Mouse (Mus musculus) T-helper 2 cell (primary cell): ENCODE data around the gene Car14.
"Not testable (repeated sequence)": the region's sequence is repeated elsewhere in the genome, so short reads cannot be mapped to it uniquely, and the experiment has no call there.

ENCODE experiments used
- in situ Hi-C: fragments of 300-600 bp; cut with MboI, MseI; formaldehyde crosslinking; loops from one replicate; pipeline ENCODE4 v1.15.1; 2025; ENCODE audit warnings: high pct_unique_total_duplicates

Gene Car14

GRCm38 (mm10) chr3:95904568-95904967 is at the start of gene Car14:
Gene Car14 (minus strand): TSS chr3:95904691.
- in situ Hi-C loops = no loop called here

DNA sequence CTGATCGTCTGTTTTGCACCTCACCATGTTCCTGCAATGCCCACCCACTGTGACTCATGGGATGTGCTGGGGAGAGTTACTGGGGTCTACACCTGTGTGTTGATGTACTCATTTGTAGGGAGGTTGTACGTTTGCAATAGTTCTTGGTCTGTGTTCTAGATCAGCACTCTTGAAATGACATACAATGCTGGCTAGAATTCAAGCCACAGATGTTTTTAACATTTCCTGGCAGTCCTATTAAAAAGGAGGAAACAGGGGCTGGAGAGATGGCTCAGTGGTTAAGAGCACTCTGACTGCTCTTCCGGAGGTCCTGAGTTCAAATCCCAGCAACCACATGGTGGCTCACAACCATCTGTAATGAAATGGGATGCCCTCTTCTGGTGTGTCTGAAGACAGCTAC is 49.0 kb upstream of the Car14 start:
- in situ Hi-C loops = no loop called here

- in situ Hi-C loops = no loop called here
These were observed 48.5 kb upstream of the Car14 start for GRCm38 (mm10) chr3:95953023-95953422.

- in situ Hi-C loops = not testable (repeated sequence)
These were observed 47.1 kb upstream of the Car14 start for GRCm38 (mm10) chr3:95951566-95951965.

DNA sequence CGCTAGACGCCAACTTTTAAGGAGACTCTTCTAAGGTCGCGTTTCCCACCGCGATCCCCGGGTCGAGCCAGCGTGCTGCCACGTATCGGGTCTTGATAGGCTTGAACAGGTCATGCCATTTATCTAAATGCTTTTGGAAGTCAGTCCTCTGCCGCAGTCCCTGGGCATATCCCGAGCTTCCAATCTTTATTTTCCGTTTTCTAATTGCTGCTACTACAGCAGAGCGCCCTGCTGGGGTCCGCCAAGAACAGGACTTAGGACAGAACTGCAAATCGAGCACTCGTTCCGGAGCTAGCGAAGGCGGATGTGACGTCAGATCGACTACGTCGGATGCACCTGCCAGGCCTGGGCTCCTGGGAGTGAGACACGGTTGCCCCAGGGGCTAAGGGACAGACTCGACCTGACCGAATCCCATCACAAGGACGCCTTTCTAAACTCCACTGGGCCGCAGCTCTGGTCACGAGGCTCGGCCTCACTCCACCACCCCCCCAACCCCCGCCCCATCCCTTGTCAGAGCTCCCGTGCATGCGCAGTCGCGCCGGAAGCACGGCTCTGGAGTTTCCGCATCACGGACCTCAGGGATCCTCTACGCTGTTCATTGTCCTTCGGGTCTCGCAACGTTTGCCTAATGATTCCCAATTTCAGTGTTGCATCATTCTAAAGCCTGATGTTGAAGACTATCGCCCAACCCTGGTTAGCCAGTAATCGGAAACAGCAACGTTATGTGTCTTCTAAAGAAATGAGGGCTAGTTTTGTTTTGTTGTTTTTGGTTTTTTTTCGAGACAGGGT is 46.5 kb upstream of the Car14 start:
- in situ Hi-C loops = no loop called here

DNA sequence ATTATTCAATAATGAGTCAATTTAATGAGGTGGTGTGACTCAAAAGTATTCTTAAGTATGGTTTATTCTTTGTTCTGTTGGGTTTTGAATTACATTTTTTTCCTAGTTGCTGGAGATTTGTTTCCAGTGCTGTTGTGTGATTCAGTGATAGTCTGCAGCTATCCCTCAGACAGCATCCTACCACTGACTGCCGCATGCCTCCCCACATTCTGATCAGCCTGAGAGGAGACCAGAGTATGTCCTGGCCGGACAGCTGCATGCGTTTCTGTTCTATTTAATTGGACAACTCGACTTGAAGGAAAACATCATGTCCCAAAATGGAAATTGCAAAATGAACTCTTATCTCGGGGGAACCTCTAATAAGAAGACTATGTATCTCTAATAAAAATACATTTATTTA is 43.8 kb upstream of the Car14 start:
- in situ Hi-C loops = no loop called here

DNA sequence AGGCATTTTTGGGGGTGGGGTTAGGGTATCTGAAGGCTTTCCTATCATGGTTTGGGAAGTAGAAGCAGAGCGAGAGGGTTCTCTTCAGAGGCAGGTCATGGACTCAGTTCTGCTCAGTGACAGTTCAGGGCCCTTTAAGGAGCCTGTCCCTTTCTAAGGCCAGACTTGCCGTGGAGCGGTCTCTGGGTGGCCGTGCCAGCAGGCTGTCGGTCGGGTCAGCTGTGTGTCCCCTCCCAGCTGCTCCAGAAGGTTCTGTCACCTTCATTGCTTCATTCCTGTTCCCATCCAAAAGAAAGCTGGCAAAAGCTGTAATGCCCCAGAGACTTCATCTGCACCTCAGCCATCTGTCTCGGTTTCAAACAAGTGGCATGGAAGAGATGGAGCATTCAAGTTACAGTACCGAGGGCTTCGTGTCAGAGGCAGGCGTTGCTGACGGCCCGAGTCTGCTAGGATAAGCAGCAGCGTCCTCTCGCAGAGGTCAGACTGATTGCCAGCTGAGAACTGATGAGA is 41.3 kb upstream of the Car14 start:
- in situ Hi-C loops = no loop called here

DNA sequence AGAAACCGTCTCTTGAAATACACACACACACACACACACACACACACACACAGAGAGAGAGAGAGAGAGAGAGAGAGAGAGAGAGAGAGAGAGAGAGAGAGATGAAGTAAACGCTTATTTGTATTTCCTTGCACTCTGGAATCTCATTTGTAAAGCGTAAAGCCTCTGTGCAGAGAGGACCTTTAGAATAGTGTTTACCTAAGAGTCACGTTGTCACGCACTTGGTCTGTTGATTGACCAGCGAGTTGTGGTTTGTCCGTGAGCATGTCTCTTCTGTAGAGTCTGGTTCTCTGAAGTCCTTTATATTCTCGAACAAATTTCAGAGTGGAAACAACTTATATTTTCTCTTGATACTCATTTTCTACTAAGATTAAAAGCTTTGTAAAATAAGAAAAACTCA is 40.3 kb upstream of the Car14 start:
- in situ Hi-C loops = no loop called here

DNA sequence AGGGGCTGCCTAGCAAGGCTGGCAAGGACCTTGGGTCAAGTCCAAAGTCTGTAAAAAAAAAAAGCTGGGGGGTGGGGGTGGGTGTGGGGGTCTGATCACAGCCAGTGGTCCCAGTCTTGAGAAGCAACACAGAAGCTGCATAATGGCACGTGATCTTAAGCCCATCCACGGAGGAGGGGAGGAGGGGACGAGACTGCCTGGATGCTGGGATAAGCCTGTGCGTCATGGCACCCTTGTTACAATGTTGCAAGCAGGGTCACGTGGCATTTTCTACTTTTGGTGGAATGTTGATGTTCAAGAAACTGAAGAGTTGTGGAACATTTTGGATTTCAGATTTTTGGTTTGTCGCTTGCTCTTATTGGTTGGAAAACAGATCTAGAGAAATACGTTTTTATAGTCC is 38.7 kb upstream of the Car14 start:
- in situ Hi-C loops = no loop called here

GRCm38 (mm10) chr3:95942749-95943148 is 38.3 kb upstream of the Car14 start:
- in situ Hi-C loops = no loop called here

GRCm38 (mm10) chr3:95938835-95939234 is 34.3 kb upstream of the Car14 start:
- in situ Hi-C loops = no loop called here

- in situ Hi-C loops = no loop called here
These were observed 33.7 kb upstream of the Car14 start for GRCm38 (mm10) chr3:95938217-95938616.

- in situ Hi-C loops = no loop called here
These were observed 30.0 kb upstream of the Car14 start for GRCm38 (mm10) chr3:95934448-95934847.

DNA sequence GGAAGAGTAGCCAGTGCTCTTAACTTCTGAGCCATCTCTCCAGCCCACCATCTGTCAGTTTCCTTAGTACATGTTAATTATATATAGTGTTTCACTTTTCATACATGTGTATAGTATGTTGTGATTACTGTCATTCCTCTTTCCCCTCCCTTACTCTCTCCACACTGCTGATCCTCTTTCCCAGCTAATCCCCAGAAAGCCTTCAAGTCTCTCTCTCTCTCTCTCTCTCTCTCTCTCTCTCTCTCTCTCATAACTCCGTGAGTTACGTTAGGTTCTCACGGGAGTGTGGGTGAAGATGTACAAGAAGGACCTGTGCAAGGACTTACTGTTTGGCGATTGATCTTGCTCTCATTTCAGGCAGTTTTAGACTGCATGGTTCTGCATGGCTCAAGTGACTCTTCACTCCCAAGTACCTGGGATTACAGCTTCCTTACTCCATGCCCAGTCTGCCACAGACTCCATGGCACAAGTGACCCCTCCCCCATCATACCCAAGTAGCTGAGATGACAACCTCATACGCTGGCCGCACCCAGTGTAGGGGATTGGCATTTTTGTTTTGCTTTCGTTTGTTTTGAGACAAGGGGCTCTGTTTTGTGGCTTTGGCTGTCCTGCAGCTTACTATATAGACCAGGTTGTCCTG is 28.7 kb upstream of the Car14 start:
- in situ Hi-C loops = no loop called here

DNA sequence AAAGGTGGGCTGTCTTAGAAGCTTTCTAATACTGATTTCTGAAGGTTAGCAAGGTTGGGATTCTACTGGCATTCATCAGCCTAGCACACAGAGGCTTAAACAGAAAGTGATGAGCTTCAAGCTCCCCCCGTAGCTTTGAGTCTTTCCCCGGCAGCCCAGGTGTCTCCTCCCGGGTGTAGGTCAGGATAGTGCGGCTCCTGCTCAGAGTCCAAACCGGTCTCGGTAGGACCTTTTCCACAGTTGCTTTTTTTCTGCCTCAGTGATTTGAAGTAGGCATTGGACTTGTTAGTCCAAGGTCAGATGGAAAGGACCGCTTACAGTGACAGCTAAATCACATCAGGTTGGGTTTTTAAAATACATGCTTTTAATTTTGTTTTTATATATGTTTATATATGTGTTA is 28.1 kb upstream of the Car14 start:
- in situ Hi-C loops = no loop called here

GRCm38 (mm10) chr3:95932157-95932556 is 27.7 kb upstream of the Car14 start:
- in situ Hi-C loops = no loop called here

DNA sequence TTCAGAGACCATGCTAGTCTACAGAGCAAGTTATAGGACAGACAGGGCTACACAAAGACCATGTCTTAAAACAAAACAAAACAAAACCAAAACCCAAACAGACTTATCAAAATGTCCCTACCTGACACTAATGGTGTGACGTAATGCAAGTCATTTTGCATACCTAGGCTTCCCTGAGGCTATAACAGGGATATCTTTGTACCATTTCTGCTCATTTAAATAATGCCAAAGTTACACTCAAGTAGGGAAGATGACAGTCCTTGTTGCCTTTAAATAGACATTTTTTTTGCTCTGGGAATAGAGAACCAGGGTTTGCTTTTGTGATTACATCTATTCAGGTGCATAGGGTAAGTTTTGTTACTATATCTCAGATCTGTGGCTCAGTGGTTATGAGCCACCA is 27.0 kb upstream of the Car14 start:
- in situ Hi-C loops = no loop called here

DNA sequence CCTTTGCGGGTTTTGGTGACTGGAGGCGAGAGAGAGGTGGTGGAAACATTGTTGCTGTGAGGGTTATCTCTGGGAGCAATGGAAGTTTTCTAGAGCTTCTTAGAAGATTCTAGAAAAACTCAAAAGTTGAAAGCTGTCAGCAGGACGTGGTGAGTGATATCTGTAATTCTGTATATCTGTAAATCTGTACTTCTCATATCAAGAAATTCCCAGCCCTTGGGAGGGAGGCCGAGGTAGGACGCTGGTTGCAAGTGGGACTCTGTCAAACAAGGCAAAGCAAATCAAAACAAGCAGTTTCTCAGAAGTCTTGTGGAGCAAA is 25.9 kb upstream of the Car14 start:
- in situ Hi-C loops = no loop called here

- in situ Hi-C loops = no loop called here
These were observed 25.3 kb upstream of the Car14 start for GRCm38 (mm10) chr3:95929581-95930470.

- in situ Hi-C loops = no loop called here
These were observed 24.4 kb upstream of the Car14 start, which contains the start of gene Anp32e for GRCm38 (mm10) chr3:95928658-95929503. Gene Anp32e (plus strand): TSS chr3:95929246.

DNA sequence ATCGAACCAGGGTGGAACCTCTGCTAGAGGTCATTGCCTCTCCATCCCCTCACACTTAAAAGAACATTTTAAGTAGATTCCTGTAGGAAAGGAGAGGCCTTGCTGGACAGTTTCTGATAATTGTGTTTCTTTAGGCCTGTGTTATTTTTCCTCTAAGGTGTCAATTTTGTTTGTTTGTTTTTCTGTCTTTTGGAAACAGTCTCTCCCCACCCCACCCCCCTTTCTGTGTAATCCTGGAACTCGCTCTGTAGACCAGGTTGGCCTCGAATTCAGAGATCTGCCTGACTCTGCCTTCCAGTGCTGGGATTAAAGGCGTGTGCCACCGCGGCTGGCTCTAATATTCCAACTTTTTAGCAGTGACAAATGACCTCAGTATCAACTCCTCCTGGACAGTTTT is 23.8 kb upstream of the Car14 start:
- in situ Hi-C loops = no loop called here
